Mouse (Mus musculus) brain, embryonic 14.5 days (tissue): Measurements from ENCODE around the gene Dab1.

Experiments used
- CTCF ChIP-seq: fragments of 200-500 bp; IDR thresholded peaks from 2 replicates; pipeline ENCODE4 v1.5.1; 2012; ENCODE audit warnings: inconsistent platforms, mild to moderate bottlenecking, moderate library complexity, borderline replicate concordance; ENCODE audit not compliant: insufficient read depth, insufficient read length; ENCODE audit errors: extremely low read depth
- POLR2A ChIP-seq: fragments of 200-500 bp; IDR thresholded peaks from 2 replicates; pipeline ENCODE4 v1.6.1; 2012; ENCODE audit warnings: mild to moderate bottlenecking, inconsistent platforms, borderline replicate concordance; ENCODE audit not compliant: poor library complexity, insufficient read depth, insufficient read length, severe bottlenecking; ENCODE audit errors: extremely low read depth

- TF ChIP-seq CTCF (no peak), POLR2A (no peak)
These were observed 836.0 kb downstream of the Dab1 start for GRCm38 (mm10) chr4:104455151-104455550.
